Mouse (Mus musculus) lung, embryonic 16.5 days (tissue): ENCODE results near the gene Anp32a. TPM values are rescaled to one million over a fixed set of nuclear protein-coding genes. Genes with fewer than 3 reads are reported as not detected.

ENCODE experiments used
- ATAC-seq: fragments of 200-750 bp; cut with Nextera tagmentation; 2 replicates; pipeline ENCODE4 v1.8.0; 2017; ENCODE audit warnings: low read depth, mild to moderate bottlenecking, moderate library complexity
- H3K27ac ChIP-seq: fragments of 300-500 bp; sonication (generic); 2 replicates; pipeline ENCODE4 v1.5.1; 2014; ENCODE audit warnings: mild to moderate bottlenecking, control low read depth, low read length
- H3K27me3 ChIP-seq: fragments of 300-500 bp; sonication (generic); 2 replicates; pipeline ENCODE4 v1.6.1; 2014; ENCODE audit warnings: low read depth, low read length, mixed read lengths; ENCODE audit not compliant: control insufficient read depth, insufficient read depth
- H3K36me3 ChIP-seq: fragments of 300-500 bp; sonication (generic); 2 replicates; pipeline ENCODE4 v1.6.1; 2014; ENCODE audit warnings: low read length; ENCODE audit not compliant: control insufficient read depth, insufficient read depth
- H3K4me1 ChIP-seq: fragments of 300-500 bp; sonication (generic); replicated peaks from 2 replicates; pipeline ENCODE4 v1.6.1; 2014; ENCODE audit warnings: low read length, mixed read lengths; ENCODE audit not compliant: control insufficient read depth, insufficient read depth
- H3K4me2 ChIP-seq: fragments of 300-500 bp; sonication (generic); 2 replicates; pipeline ENCODE4 v1.6.1; 2014; ENCODE audit warnings: low read depth, low read length, control low read depth
- H3K4me3 ChIP-seq: fragments of 300-500 bp; sonication (generic); 2 replicates; pipeline ENCODE4 v1.5.1; 2014; ENCODE audit warnings: mild to moderate bottlenecking, low read length, control low read depth
- H3K9ac ChIP-seq: fragments of 300-500 bp; sonication (generic); 2 replicates; pipeline ENCODE4 v1.6.1; 2014; ENCODE audit warnings: low read length, control low read depth
- H3K9me3 ChIP-seq: fragments of 300-500 bp; sonication (generic); 2 replicates; pipeline ENCODE4 v1.6.1; 2016; ENCODE audit warnings: low read length; ENCODE audit not compliant: control insufficient read depth
- WGBS: fragments of 180-500 bp; shearing (Covaris S2); extraction: QIAGEN DNeasy Blood & Tissue Kit; methylation state at CpG from one replicate; pipeline ENCODE4 v1.1.7; 2014; 5-methylcytosine and 5-hydroxymethylcytosine counted together
- polyA plus RNA-seq: library from polyadenylated mRNA; unstranded; fragments of >200 nt; fragmentation: Nextera tagmentation; extraction: Ambion mirVana; gene quantifications from 2 replicates; pipeline ENCODE4 v1.2.1, GENCODE M21; 2015

Anp32a gene
- polyA plus RNA-seq, 1 experiment from 2014 or later: 205 TPM

DNA sequence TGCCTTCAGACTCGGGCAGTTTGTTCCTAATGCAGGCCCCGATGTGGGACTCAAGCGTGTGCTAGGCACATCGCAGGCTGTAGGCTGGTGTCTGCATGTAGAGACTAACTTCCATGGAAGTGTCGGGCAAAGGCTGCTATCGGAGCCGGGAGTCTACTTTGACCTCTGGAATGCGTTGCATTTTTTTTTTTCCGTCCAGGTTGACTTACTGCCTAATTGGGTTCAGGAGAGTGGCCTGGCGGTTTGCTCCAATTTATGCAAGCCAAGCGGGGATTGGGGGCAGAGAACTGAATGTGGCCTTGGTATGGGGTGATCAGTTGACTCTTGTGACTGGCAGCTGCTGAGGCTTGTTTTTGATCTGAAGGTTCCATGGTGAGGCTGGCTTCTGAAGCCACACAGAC lies 4.0 kb downstream of the Anp32a start:
- Histone ChIP-seq H3K4me2 (peak overlapping the region; percentile 76), H3K4me1 (peaks cover 34% of the 10 kb centered on the region), H3K27me3 (no peaks in the 10 kb centered on the region), H3K36me3 (no peaks in the 10 kb centered on the region), H3K4me3 (peak overlapping the region; percentile 79), H3K9me3 (no peaks in the 10 kb centered on the region), H3K9ac (peak overlapping the region; percentile 100), H3K27ac (peak overlapping the region; percentile 97)
- no peak for ATAC-seq
- WGBS: 14% methylated on average over 11 of the region's 11 CpGs

DNA sequence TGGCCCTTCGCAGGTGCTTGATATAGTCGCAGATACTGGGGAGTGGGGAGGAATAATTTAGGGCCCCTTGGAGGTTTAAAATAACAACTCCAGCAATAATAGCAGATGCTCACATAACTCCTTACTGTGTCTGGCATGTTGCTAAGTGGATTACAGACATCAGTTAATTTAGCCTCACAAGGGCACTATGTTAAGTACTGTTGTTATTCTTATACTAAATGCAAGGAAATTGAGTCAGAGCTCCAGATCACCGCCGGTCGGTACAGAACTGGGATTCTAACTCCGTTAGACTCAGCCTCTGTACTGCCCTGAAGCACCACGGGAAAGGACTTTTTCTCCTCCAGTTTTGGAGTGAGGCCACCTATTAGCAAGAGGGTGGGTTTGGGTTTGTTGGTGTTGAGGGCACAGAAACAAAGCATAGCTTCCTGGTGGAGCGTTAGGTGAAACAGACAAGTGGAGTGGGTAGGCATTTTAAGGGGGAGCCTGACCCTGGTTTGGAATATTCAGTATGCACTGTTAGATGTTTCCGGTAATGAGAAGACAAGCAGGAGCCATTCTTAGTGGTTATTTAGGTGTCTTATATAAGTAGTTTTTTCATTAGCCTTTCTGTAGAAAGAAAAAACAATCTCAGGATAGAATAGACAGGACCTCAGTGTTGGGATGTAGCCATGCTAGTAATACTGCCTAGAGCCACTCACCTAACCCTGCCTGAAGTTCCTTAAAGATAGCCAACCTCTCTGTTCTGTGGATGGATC lies 4.7 kb downstream of the Anp32a start:
- no peaks in the 10 kb centered on the region for H3K27me3 ChIP-seq
- H3K4me1 ChIP-seq: peaks cover 38% of the 10 kb centered on the region
- peak overlapping the region; percentile 79; the same call in 1 of the 2 replicates for H3K4me3 ChIP-seq

DNA sequence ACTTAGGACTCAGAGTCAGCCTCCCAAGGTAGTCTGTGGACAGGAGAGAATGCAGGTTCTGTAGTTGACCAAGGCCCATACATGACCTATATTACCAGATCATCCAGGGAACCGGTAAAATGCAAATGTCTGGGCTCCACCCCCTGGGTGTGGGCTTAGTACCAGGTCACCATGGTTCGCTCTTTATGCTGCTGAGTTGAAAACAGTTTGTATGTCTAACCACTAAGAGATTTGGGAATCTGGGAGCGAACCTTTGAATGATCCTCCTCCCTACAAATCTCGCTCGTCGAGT lies 5.2 kb downstream of the Anp32a start:
- Histone ChIP-seq H3K27me3 (no peaks in the 10 kb centered on the region), H3K4me1 (peaks cover 43% of the 10 kb centered on the region), H3K27ac (no peak overlapping the region), H3K9ac (peak overlapping the region; percentile 17), H3K9me3 (no peaks in the 10 kb centered on the region), H3K36me3 (no peaks in the 10 kb centered on the region), H3K4me3 (no peak overlapping the region), H3K4me2 (peak overlapping the region; percentile 7; the same call in 1 of the 2 replicates)
- 63% methylated on average over 6 of the region's 6 CpGs for WGBS
- no peak for ATAC-seq

More for the DNA sequence above, 4.7 kb downstream of the Anp32a start:
- Histone ChIP-seq H3K4me2 (peak overlapping the region; percentile 76), H3K9ac (peak overlapping the region; percentile 100), H3K9me3 (no peaks in the 10 kb centered on the region), H3K36me3 (no peaks in the 10 kb centered on the region), H3K27ac (no peak overlapping the region; the same call in 1 of the 2 replicates)
- no peak for ATAC-seq
- 52% methylated on average over 9 of the region's 9 CpGs for WGBS

DNA sequence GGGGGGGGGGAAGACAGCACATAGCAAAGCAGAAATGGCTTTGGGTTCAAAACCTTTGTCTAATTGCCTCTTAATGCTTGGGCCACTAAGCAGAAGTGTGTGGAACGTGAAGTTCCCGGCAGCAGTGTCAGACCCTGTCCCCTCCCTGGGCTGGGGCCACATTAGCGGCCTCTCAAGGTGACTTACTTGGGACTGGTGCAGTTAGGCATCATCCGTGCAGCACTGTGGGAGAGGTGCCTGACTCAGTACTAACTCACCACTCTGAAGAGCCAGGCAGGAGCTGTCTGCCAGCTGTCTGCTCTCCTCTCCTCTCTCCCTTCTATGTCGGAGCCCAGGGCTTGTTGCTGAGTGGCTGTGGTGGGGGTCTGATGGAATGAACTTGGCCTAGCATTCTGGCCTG lies 6.1 kb downstream of the Anp32a start:
- H3K27me3 ChIP-seq: no peaks in the 10 kb centered on the region
- no peaks in the 10 kb centered on the region for H3K9me3 ChIP-seq
- H3K27ac ChIP-seq: no peak overlapping the region
- peaks cover 45% of the 10 kb centered on the region for H3K4me1 ChIP-seq
- H3K9ac ChIP-seq: no peak overlapping the region
- no peak overlapping the region for H3K4me3 ChIP-seq
- no peaks in the 10 kb centered on the region for H3K36me3 ChIP-seq
- no peak for ATAC-seq
- 78% methylated on average over 5 of the region's 5 CpGs for WGBS
- no peak overlapping the region for H3K4me2 ChIP-seq

DNA sequence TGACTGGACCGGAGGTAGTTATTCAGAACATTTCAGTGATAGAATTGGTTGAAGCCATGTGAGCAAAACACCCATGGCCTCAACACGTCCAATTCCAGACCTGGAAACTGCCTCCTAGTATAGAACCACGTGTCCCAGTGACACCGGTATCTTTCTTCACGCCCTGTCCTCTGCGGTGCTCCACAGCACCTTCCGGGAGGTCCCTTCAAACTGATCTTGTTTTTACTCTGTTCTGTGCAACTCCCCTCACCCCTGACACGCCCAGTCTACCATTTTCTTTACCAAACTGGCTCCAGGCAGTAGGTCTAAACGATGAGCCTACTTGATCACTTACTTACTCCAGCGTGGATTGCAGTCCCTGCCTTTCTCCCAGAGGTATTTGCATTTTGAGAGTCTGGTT lies 7.0 kb downstream of the Anp32a start:
- H3K27me3 ChIP-seq: no peaks in the 10 kb centered on the region
- H3K36me3 ChIP-seq: no peaks in the 10 kb centered on the region
- no peak overlapping the region for H3K4me3 ChIP-seq
- WGBS: 80% methylated on average over 10 of the region's 10 CpGs
- no peak overlapping the region for H3K4me2 ChIP-seq
- ATAC-seq: no peak
- H3K4me1 ChIP-seq: peaks cover 45% of the 10 kb centered on the region
- no peak overlapping the region for H3K9ac ChIP-seq
- H3K9me3 ChIP-seq: no peaks in the 10 kb centered on the region
- no peak overlapping the region for H3K27ac ChIP-seq

DNA sequence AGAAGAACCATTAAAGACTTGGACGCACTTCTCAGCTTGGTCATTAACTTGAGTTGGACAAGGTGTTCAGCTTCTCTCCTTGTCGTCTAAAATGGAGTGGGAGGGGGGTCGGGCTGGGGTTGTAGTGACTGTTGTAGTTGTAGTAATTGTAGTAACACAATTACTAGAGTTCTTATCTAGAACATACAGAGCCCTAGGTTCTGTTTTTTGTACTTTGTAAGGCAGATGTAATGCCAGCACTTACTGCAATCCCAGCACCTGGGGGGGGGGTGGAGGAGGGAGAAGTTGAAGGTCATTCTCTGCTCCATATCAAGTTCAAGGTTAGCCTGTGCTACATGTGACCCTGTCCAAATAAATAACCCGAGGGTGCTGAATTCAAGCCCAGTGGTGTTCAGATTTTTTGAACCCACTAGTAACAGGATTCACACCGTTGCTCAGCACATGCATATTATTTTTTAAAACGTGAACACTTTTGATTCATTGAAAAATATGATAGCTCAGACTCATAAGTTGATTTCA lies 7.4 kb downstream of the Anp32a start:
- no peak overlapping the region for H3K4me3 ChIP-seq
- H3K36me3 ChIP-seq: no peaks in the 10 kb centered on the region
- H3K4me2 ChIP-seq: no peak overlapping the region
- no peak overlapping the region for H3K9ac ChIP-seq
- peaks cover 45% of the 10 kb centered on the region for H3K4me1 ChIP-seq
- 46% methylated on average over 6 of the region's 6 CpGs for WGBS
- ATAC-seq: no peak
- H3K9me3 ChIP-seq: no peaks in the 10 kb centered on the region
- H3K27ac ChIP-seq: no peak overlapping the region
- no peaks in the 10 kb centered on the region for H3K27me3 ChIP-seq

DNA sequence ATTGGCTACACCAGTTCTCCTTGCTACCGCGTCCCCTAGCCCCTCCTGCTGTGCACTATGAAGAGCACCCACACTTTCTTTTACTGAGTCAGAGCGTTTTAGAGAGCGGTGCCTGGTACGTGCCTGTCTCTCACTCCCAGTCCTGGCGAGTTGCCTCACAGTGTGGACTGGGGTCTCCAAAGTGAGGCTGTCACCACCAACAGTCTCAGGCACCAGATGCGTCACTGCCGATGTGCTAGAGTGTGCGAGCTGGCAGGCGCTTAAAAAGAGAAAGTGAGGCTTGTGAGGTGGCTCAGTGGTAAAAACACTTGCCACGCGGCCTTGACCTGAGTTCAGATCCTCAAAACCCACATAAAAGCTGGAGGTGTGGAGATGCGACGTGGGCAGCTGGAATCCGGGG lies 8.2 kb downstream of the Anp32a start:
- H3K4me1 ChIP-seq: peaks cover 52% of the 10 kb centered on the region
- no peaks in the 10 kb centered on the region for H3K36me3 ChIP-seq
- 38% methylated on average over 15 of the region's 15 CpGs for WGBS
- ATAC-seq: no peak
- no peaks in the 10 kb centered on the region for H3K9me3 ChIP-seq
- H3K9ac ChIP-seq: no peak overlapping the region
- no peaks in the 10 kb centered on the region for H3K27me3 ChIP-seq
- no peak overlapping the region for H3K4me3 ChIP-seq
- no peak overlapping the region for H3K4me2 ChIP-seq
- H3K27ac ChIP-seq: peak overlapping the region; percentile 5

DNA sequence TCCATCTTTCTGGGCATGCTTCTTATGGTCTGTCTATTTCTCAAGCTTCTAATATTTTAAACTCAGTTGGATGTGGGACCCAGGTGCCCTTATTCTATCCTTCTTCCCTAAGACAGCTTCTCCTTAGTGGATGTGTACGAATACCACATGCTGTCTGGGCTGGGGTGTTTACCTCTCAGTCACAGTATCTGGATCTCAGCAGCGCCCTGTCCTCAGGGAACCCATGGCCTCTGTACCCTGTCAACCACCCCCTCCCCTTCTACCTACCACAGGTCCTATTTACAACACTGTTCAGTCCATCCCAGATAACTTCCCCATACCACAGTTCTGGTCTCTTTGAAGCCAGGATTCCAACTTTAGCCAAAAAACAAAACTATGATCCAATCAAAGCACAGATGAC lies 9.6 kb downstream of the Anp32a start:
- peak overlapping the region; percentile 45; the same call in 1 of the 2 replicates for H3K27ac ChIP-seq
- no peaks in the 10 kb centered on the region; the same call in 1 of the 2 replicates for H3K36me3 ChIP-seq
- H3K4me1 ChIP-seq: peaks cover 52% of the 10 kb centered on the region
- 40% methylated on average over 2 of the region's 2 CpGs for WGBS
- no peak for ATAC-seq
- H3K4me2 ChIP-seq: no peak overlapping the region
- no peak overlapping the region for H3K9ac ChIP-seq
- no peaks in the 10 kb centered on the region for H3K9me3 ChIP-seq
- no peak overlapping the region for H3K4me3 ChIP-seq
- H3K27me3 ChIP-seq: no peaks in the 10 kb centered on the region

DNA sequence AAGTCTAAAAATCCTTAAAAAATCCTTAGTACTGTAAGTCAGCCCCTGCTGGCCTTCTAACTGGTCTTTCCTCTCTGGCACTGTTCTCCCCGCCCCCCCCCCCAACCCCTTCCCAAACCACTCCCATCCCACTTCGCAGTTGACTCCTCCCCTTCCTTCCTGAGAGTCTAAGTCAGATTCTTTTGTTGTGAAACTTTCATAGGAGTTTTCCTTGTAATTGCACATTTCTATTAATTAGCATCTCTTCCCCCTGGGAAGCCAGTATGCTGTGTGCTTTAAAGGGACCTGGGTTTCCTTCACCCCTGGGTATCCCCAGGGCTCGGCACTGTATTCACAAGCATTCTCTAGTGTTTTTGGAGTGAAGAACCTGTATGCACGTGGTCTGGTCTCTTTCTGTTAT lies 10.1 kb downstream of the Anp32a start:
- Histone ChIP-seq H3K4me2 (peak overlapping the region; percentile 25; the same call in 1 of the 2 replicates), H3K36me3 (no peaks in the 10 kb centered on the region; the same call in 1 of the 2 replicates), H3K27me3 (no peaks in the 10 kb centered on the region), H3K4me1 (peaks cover 47% of the 10 kb centered on the region), H3K27ac (peak overlapping the region; percentile 34; the same call in 1 of the 2 replicates), H3K4me3 (no peak overlapping the region), H3K9ac (no peak overlapping the region), H3K9me3 (no peaks in the 10 kb centered on the region)
- ATAC-seq: peak; percentile 75
- WGBS: 13% methylated on average over 3 of the region's 4 CpGs
